In genomic region chr13:3670039-3670438, GRCm38 (mm10) we compare ENCODE assay signal across 8 mouse cellular contexts. TPM values are rescaled to one million over a fixed set of nuclear protein-coding genes. Genes with fewer than 3 reads are reported as not detected.
DNase-seq lines count a peak whose midpoint lies in the region; ATAC-seq and TF ChIP-seq lines count a peak whose summit lies in the region.

No protein-coding gene starts in this region.

- H3K27ac ChIP-seq in intestine, embryonic 16.5 days (ENCODE audit: low read length), result peak overlapping the region; percentile 8; the same call in 1 of the 2 replicates
- H3K27ac ChIP-seq in liver, embryonic 14.5 days, result no peak overlapping the region
- H3K27ac ChIP-seq in midbrain, embryonic 16.5 days (ENCODE audit: low read length), result no peak overlapping the region

- no peak for TF ChIP-seq EP300 in liver, embryonic 14.5 days (IDR thresholded peaks at IDR 0.05; ENCODE audit: low read depth)

- H3K27me3 ChIP-seq in intestine, embryonic 16.5 days (replicated peaks; ENCODE audit: control insufficient read depth, insufficient read depth, low read length), result no peaks in the 10 kb centered on the region
- no peaks in the 10 kb centered on the region for H3K27me3 ChIP-seq in liver, embryonic 14.5 days (ENCODE audit: control insufficient read depth, insufficient read depth, low read length)
- H3K27me3 ChIP-seq in midbrain, embryonic 16.5 days (ENCODE audit: control insufficient read depth, insufficient read depth, low read depth, low read length), result no peaks in the 10 kb centered on the region

- no peak for TF ChIP-seq CTCF in liver, embryonic 14.5 days (IDR thresholded peaks at IDR 0.05; ENCODE audit: low read depth)

- no peak overlapping the region for H3K4me3 ChIP-seq in intestine, embryonic 16.5 days (ENCODE audit: low read length)
- H3K4me3 ChIP-seq in liver, embryonic 14.5 days (ENCODE audit: insufficient read depth in 1 of 2, low read depth in 2 of 2, low read length in 2 of 2), result no peak overlapping the region
- H3K4me3 ChIP-seq in midbrain, embryonic 16.5 days (ENCODE audit: low read depth, low read length), result no peak overlapping the region

- no peaks in the 10 kb centered on the region for H3K9me3 ChIP-seq in intestine, embryonic 16.5 days (ENCODE audit: control insufficient read depth, low read length)
- no peaks in the 10 kb centered on the region for H3K9me3 ChIP-seq in liver, embryonic 14.5 days (ENCODE audit: control insufficient read depth, low read length)
- H3K9me3 ChIP-seq in midbrain, embryonic 16.5 days (replicated peaks; ENCODE audit: control insufficient read depth, low read length, poor library complexity, severe bottlenecking), result peaks cover 2% of the 10 kb centered on the region; the same call in 1 of the 2 replicates

- 48% methylated on average over 1 of the region's 1 CpGs for WGBS in intestine, embryonic 16.5 days
- 34% methylated on average over 1 of the region's 1 CpGs for WGBS in liver, embryonic 14.5 days (ENCODE audit: insufficient replicate concordance)
- WGBS in midbrain, embryonic 16.5 days, result 83% methylated on average over 1 of the region's 1 CpGs

- DNase-seq in adrenal gland, adult 2 months, result peak; percentile 51
- no peak for DNase-seq in adrenal gland, postnatal 4 days (ENCODE audit: low spot score in 2 of 2)
- DNase-seq in embryo, embryonic 9.5 days (ENCODE audit: extremely low spot score), result peak; percentile 31
- DNase-seq in liver, embryonic 14.5 days (ENCODE audit: low read depth in 3 of 3, low spot score in 3 of 3), result peak in 1 of 3 experiments; percentile 17
- no peak for DNase-seq in cerebellum, postnatal 14 days
- no peak for DNase-seq in urinary bladder, postnatal 25 days (ENCODE audit: low spot score)

- no peak overlapping the region for H3K4me2 ChIP-seq in intestine, embryonic 16.5 days (ENCODE audit: low read depth, low read length)
- H3K4me2 ChIP-seq in liver, embryonic 14.5 days (ENCODE audit: low read depth), result no peak overlapping the region
- no peak overlapping the region for H3K4me2 ChIP-seq in midbrain, embryonic 16.5 days (ENCODE audit: low read length)

- ATAC-seq in intestine, embryonic 16.5 days, result peak; percentile 83
- peak; percentile 65 for ATAC-seq in liver, embryonic 14.5 days (ENCODE audit: insufficient read depth)
- ATAC-seq in midbrain, embryonic 16.5 days, result no peak

- peaks cover 12% of the 10 kb centered on the region for H3K4me1 ChIP-seq in intestine, embryonic 16.5 days (ENCODE audit: control insufficient read depth, insufficient read depth, low read length)
- H3K4me1 ChIP-seq in liver, embryonic 14.5 days (replicated peaks; ENCODE audit: control insufficient read depth in 2 of 2, insufficient read depth in 2 of 2, low read length in 1 of 2), result peaks cover 0 to 12% of the 10 kb centered on the region in 2 experiments; a peak in 2 of 4 replicates
- H3K4me1 ChIP-seq in midbrain, embryonic 16.5 days (ENCODE audit: control insufficient read depth, insufficient read depth, low read length), result no peaks in the 10 kb centered on the region

- H3K36me3 ChIP-seq in intestine, embryonic 16.5 days (ENCODE audit: control insufficient read depth, insufficient read depth, low read length), result no peaks in the 10 kb centered on the region
- H3K36me3 ChIP-seq in liver, embryonic 14.5 days (replicated peaks; ENCODE audit: control insufficient read depth, insufficient read depth, low read depth), result no peaks in the 10 kb centered on the region
- H3K36me3 ChIP-seq in midbrain, embryonic 16.5 days (ENCODE audit: control insufficient read depth, insufficient read depth, low read length), result no peaks in the 10 kb centered on the region

- H3K9ac ChIP-seq in intestine, embryonic 16.5 days (ENCODE audit: low read depth, low read length), result no peak overlapping the region
- H3K9ac ChIP-seq in liver, embryonic 14.5 days (replicated peaks), result no peak overlapping the region
- no peak overlapping the region for H3K9ac ChIP-seq in midbrain, embryonic 16.5 days (ENCODE audit: low read depth, low read length)

RNA-seq across cellular contexts. Expression of gene Asb13, which starts 36.2 kb away (rescaled TPM):
- 10 to 100 TPM; 13.5 to 15.9 TPM for total RNA-seq in adrenal gland, adult 2 months (2021)
- 19.8 and 21.0 TPM in 2 replicates for polyA plus RNA-seq in adrenal gland, adult 2 months (2012; rRNA removed)
- total RNA-seq in adrenal gland, postnatal 4 days (2021), result 10 to 100 TPM; 14.6 to 16.9 TPM
- 6.8 and 6.9 TPM in 2 replicates for polyA plus RNA-seq in intestine, embryonic 16.5 days (2015; fragmentation: Nextera tagmentation; extraction: Ambion mirVana)
- polyA plus RNA-seq in liver, embryonic 14.5 days (2012; rRNA removed), result 2.3 TPM in 2 replicates
- 1.6 and 1.7 TPM in 2 replicates for polyA plus RNA-seq in liver, embryonic 14.5 days (2014; fragmentation: Nextera tagmentation; extraction: Ambion mirVana)
- 16.9 and 21.0 TPM in 2 replicates for polyA plus RNA-seq in midbrain, embryonic 16.5 days (2015; fragmentation: Nextera tagmentation; extraction: Ambion mirVana)

RNA-seq across cellular contexts. Expression of gene Fam208b, which starts 59.1 kb away (rescaled TPM):
- total RNA-seq in adrenal gland, adult 2 months (2021), result 10 to 100 TPM; 16.9 to 29.0 TPM
- polyA plus RNA-seq in adrenal gland, adult 2 months (2012; rRNA removed), result 0.88 and 1.4 TPM in 2 replicates
- 10 to 100 TPM; 28.7 to 31.4 TPM for total RNA-seq in adrenal gland, postnatal 4 days (2021)
- 7.2 and 7.3 TPM in 2 replicates for polyA plus RNA-seq in intestine, embryonic 16.5 days (2015; fragmentation: Nextera tagmentation; extraction: Ambion mirVana)
- polyA plus RNA-seq in liver, embryonic 14.5 days (2012; rRNA removed), result 2.5 and 4.2 TPM in 2 replicates
- polyA plus RNA-seq in liver, embryonic 14.5 days (2014; fragmentation: Nextera tagmentation; extraction: Ambion mirVana), result 3.5 and 5.2 TPM in 2 replicates
- 15.6 and 19.5 TPM in 2 replicates for polyA plus RNA-seq in midbrain, embryonic 16.5 days (2015; fragmentation: Nextera tagmentation; extraction: Ambion mirVana)

Comparison
In these comparisons a context has a peak if more than half of its experiments do, and no peak if none do; other contexts are left out.
1. DNase-seq: peak in adrenal gland, adult 2 months (single experiment) and embryo, embryonic 9.5 days (single experiment); none in adrenal gland, postnatal 4 days (0 of 2), cerebellum, postnatal 14 days (0 of 2) and urinary bladder, postnatal 25 days (single experiment).